Mouse (Mus musculus): Measurements from ENCODE around the gene Wdr27.
"Not testable (repeated sequence)": the region's sequence is repeated elsewhere in the genome, so short reads cannot be mapped to it uniquely, and the experiment has no call there.

The Wdr27 gene

GRCm38 (mm10) chr17:14943009-14943728 is at the start of gene Wdr27, which contains the start of gene 1600012H06Rik:
Gene Wdr27, minus strand, starts transcription at chr17:14943158.
Gene 1600012H06Rik, plus strand, starts transcription at chr17:14943184.
- DNase-seq (ENCODE audit: low read depth, low spot score), result peak; percentile 99

DNA sequence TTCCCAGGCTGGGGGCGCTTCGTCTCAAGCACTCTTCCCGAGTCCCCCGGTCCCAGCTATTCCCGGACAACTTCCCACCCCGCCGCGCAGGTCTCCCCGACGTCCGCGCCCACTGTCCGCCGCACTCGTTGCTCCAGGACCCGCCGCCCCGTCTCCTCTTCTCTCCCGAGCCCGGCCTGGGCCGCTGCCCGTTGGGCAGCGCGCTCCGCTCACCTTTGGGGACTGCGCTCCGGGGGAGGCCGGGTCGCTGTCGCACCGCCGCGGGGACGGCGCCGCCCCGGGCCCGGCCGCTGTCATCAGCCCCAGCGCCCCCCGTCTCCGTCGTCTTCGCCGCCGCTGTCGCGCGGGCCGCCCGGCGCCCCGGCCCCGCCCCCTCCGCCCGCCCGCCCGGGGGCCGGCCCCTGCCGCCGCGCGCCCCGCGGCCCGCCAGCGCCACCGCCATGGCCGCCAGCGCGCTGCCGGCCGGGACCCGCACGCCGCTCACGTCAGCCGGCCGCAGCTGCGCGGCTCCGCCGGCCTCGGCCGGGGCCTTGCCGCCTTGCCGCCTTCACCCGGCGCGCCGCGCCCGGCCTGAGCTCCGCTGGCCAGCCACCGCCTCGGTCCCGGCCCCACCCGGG is 49.7 kb upstream of the Wdr27 start:
- DNase-seq (ENCODE audit: low read depth, low spot score), result not testable (repeated sequence)

- DNase-seq (ENCODE audit: low read depth, low spot score), result not testable (repeated sequence)
These were observed 47.3 kb upstream of the Wdr27 start for GRCm38 (mm10) chr17:14990116-14990702.

- DNase-seq (ENCODE audit: low read depth, low spot score), result not testable (repeated sequence)
These were observed 35.5 kb upstream of the Wdr27 start, which contains the start of the genes 9030025P20Rik and Gm3417 for GRCm38 (mm10) chr17:14978362-14979038. Gene 9030025P20Rik, plus strand, starts transcription at chr17:14978468. Gene Gm3417, minus strand, starts transcription at chr17:14978790.

GRCm38 (mm10) chr17:14977718-14978361 is 34.9 kb upstream of the Wdr27 start:
- DNase-seq (ENCODE audit: low read depth, low spot score), result not testable (repeated sequence)

- not testable (repeated sequence) for DNase-seq (ENCODE audit: low read depth, low spot score)
These were observed 25.5 kb upstream of the Wdr27 start for GRCm38 (mm10) chr17:14968373-14968913.

- not testable (repeated sequence) for DNase-seq (ENCODE audit: low read depth, low spot score)
These were observed 18.7 kb upstream of the Wdr27 start for GRCm38 (mm10) chr17:14961557-14962154.

DNA sequence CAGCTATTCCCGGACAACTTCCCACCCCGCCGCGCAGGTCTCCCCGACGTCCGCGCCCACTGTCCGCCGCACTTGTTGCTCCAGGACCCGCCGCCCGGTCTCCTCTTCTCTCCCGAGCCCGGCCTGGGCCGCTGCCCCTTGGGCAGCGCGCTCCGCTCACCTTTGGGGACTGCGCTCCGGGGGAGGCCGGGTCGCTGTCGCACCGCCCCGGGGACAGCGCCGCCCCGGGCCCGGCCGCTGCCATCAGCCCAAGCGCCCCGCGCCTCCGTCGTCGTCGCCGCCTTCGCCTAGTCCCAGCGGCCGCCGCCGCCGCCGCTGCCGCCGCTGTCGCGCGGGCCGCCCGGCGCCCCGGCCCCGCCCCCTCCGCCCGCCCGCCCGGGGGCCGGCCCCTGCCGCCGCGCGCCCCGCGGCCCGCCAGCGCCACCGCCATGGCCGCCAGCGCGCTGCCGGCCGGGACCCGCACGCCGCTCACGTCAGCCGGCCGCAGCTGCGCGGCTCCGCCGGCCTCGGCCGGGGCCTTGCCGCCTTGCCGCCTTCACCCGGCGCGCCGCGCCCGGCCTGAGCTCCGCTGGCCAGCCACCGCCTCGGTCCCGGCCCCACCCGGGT is 18.1 kb upstream of the Wdr27 start, which contains the start of gene Phf10:
Gene Phf10, minus strand, starts transcription at position 323 of the 606 bp plus-strand sequence.
- peak; percentile 18 for DNase-seq (ENCODE audit: low read depth, low spot score)

GRCm38 (mm10) chr17:14960520-14960919 is 17.6 kb upstream of the Wdr27 start:
- peak; percentile 32 for DNase-seq (ENCODE audit: low read depth, low spot score)

DNA sequence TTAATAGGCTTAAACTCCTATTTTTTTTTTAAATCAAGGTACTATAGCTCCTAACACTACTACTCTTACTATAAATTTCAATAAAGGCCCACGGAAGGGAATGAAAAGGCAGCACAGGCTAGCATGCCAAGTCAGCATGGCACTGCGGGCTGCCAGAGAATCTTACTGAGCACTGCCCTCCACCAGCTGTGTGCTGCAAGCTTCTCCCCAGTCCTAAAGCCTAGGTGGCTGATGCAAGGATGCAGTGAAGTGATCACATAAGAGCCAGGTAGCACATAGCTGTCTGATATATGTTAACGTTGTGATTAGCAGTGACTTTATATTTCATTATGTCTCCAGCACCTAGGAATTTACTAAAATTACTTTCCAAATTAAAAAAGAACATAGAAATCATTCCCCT is 17.0 kb upstream of the Wdr27 start:
- DNase-seq (ENCODE audit: low read depth, low spot score), result no peak

- DNase-seq (ENCODE audit: low read depth, low spot score), result no peak
These were observed 15.8 kb upstream of the Wdr27 start for GRCm38 (mm10) chr17:14958686-14959327.

- peak; percentile 52 for DNase-seq (ENCODE audit: low read depth, low spot score)
These were observed 10.5 kb upstream of the Wdr27 start for GRCm38 (mm10) chr17:14953452-14953851.

DNA sequence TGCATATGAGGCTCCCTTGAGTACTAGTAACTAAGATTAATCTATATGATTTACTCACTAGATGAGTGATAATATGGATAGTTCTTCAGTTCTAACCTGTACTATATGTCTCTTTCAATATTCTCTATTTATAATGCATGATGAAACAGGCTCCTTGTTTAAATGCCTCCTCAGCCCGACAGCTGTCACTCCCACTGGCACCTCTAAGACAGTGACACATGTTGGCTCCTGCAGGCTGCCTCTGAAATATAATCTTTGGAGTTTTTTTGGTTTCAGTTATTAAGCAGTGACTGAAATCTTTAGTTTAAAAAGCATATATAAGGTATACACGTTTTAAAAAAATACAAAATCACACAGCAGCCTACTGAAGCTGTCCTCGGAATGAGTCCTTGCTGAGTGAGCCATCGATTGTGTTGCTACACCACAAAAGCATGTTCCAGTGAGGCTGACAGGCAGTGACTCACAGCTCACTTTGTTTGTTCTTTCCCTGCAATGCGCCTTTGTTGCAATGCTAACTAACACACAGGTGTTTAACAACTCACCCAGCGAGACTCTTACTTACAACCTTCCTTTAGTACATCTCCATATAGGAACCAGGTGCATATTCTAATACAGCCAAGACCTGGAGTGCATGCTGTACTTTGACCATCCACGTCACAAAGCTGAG is 6.3 kb upstream of the Wdr27 start:
- no peak for DNase-seq (ENCODE audit: low read depth, low spot score)

DNA sequence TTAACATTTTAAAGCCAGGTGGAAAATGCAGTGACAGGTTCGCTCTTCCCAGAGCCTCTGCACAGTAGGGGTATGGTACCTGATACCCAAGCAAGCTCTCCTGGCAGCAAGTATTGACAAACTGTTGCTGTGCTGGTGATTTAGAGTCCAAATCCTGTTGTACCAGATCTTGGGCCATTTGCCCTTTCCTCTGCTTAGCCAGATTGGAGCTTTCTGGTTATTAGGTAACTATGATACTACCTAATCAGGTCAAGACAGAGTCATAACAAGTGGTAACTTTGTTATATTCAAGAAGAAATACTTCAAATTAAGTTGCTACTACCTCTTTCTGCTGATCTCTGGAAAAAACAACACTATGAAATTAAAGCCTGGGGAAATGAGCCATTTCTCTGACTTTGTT is 1.6 kb upstream of the Wdr27 start:
- DNase-seq (ENCODE audit: low read depth, low spot score), result no peak

DNA sequence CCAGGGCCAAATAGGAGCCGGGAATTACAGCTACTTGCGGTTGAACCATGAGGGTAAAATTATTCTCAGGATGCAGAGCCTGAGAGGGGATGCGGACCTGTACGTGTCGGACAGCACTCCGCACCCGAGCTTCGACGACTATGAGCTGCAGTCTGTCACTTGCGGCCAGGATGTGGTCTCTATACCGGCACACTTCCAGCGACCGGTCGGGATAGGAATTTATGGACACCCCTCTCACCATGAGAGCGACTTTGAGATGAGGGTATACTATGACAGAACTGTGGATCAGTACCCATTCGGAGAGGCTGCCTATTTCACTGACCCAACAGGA is 736 bp upstream of the Wdr27 start:
- DNase-seq (ENCODE audit: low read depth, low spot score), result no peak

DNA sequence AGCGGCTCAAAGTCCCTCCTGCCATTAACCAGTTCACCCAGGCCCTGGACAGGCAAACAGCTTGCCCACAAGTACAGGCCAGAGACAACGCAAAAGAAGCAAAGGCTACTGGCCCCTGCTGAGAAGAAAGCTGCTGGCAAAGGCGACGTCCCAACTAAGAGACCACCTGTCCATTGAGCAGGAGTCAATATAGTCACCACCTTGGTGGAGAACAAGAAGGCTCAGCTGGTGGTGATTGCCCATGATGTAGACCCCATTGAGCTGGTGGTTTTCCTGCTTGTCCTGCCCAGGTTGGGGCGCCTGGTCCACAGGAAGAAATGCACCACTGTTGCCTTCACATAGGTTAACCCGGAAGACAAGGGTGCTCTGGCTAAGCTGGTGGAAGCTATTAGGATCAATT is 777 bp downstream of the Wdr27 start:
- not testable (repeated sequence) for DNase-seq (ENCODE audit: low read depth, low spot score)

DNA sequence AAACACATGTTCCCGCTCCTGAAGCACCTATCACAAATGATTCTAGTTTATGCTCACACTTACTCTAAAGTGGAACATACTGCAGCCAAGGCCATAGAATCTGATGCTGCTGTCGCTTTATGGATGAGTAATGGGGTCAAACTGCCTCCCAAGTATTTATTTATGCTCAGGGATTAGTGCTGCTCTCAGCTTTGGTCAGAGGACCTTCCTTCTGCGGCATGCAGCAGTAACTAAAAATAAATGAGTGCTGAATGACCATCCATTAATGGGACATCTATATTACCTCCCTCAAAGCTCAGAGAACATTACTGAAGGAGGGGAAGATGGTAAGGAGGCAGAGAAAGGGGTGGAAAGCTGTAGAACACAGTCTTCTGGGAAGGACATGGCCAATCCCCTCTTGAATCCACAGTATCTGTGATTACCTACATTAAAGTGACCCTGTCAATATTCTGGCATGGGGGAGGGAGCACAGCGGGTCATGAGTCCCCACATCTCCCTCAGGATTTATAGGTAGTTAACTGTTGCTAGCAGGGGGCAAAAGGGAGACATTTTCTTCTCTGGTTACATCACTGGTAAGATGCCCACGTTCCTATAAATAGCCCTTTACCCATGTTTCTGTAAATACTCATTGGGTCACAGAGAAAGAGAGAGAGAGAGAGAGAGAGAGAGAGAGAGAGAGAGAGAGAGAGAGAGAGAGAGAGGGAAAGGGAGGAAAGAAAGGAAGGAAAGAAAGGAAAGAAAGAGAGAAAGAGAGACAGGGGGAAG is 6.9 kb downstream of the Wdr27 start:
- no peak for DNase-seq (ENCODE audit: low read depth, low spot score)

GRCm38 (mm10) chr17:14935280-14935679 is 7.7 kb downstream of the Wdr27 start:
- peak; percentile 23 for DNase-seq (ENCODE audit: low read depth, low spot score)

- no peak for DNase-seq (ENCODE audit: low read depth, low spot score)
These were observed 11.5 kb downstream of the Wdr27 start for GRCm38 (mm10) chr17:14931469-14931868.
